Mouse (Mus musculus): ENCODE results near the gene Hsf5.

Gene Hsf5

DNA sequence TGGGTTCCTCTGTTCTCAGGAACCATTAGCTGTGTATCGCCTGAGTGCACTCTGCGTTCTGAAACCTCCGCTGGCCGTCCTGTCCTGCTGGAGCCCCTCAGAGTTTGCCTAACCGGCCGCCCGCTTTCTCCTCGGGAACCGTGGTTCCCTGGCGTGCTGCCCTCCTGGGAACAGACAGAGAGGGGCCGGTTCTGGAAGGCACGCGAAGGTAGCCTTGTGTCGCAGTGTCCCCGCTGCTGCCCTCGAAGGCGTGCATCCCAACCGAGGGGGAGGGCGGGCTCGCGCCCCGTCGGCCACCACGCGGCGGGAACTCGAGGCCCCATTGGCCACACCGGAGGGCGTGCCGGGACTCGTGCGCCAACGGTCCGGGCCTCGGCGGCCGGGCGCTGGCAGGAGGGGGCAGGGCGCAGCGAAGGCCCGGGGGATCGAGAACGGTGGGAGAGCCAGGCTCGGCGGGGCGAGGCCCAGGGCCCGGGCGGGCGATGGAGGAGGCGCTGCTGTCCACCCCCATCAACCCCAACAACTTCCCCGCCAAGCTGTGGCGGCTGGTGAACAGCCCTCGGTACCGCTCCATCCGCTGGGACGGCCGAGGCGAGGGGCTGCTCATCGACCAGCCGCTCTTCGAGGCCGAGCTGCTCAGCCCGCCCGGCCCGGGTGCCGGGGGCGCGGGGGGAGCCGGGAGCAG is at the start of gene Hsf5:
TSS of gene Hsf5 (plus strand) at position 375 of the 685 bp plus-strand sequence.
- DNase-seq = no peak

DNA sequence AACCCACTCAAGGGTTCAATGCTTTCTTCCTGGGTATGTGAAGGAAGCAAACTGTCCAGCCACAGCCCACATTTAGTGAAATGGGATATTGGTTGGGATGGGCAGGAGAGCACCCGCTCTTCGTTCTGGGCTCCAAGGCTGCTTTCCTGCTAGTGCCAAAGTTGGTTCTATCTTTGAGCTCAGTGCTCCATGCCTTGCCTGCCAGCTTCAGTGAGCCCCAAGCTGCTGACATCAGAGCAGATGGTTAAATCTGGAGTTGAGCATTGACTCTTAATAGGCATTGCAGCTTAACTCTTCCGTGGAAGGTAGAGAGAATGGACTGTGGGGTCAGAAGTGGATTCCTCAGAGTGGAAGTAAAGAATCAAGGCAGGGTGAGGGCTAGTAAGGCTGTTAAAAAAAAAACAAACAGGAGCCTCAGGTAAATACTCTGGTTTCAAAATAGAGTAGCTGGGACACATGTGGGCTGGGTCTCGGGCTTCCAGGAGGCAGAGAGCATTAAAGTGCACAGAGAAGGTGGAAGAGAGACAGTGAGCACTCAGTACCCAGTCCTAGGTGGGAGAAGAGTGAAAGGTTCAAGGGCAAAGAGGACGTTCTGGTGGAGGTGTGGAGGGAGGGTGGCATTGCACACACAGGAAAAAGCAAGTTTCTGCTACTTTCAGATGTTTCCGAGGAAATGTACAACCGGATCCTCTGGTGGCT is 48.6 kb upstream of the Hsf5 start, which contains the start of gene Sept4:
TSS of gene Sept4 (plus strand) at position 649 of the 699 bp plus-strand sequence.
- DNase-seq = no peak

DNA sequence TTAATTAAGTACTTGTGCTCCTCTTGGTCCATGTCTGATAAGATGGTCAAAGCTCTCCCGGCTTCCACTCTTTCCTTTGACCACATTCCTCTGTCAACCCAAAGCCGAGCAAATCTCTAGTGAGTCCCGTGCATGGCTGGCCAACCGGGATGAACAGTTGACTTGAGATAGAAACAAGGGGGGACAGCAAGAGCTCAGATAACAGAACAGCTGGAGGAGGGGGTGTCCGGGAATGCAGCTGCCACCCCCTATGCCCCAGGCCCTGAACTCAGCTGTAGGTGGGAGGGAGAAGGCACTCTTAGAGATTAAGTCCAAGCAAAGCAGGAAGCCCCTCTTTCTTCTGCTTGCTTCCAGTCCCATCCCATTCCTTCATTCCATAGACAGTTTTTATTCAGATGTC is 46.2 kb upstream of the Hsf5 start:
- DNase-seq = no peak

DNA sequence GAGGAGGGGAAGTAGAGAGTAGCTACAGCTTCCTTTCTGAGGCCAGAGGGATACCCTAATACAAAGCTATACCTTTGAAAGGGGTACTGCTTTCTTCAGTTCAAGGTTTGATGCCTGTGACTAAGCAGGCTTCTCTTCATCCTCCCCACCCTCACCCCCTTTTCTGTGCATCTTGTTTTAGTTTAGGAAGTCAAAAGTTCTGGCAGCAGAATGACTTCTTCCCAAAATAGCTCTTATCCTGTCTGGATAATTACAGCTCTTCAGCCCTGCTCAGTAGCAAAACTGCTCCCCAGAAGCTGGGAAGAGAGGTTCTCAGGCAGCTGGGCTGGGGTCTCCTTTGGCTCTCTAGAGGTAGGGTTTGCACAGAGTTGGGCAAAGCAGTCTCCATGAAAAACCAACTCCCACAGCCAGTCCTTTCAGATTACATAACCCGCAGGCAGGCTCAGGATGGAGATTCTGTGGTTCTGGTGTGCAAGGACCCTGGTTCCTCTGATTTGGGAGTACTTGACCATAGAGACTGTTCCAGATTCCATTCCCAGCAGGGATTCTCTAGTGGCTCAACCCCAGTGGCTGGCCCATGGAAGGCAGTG is 45.5 kb upstream of the Hsf5 start:
- DNase-seq = no peak

DNA sequence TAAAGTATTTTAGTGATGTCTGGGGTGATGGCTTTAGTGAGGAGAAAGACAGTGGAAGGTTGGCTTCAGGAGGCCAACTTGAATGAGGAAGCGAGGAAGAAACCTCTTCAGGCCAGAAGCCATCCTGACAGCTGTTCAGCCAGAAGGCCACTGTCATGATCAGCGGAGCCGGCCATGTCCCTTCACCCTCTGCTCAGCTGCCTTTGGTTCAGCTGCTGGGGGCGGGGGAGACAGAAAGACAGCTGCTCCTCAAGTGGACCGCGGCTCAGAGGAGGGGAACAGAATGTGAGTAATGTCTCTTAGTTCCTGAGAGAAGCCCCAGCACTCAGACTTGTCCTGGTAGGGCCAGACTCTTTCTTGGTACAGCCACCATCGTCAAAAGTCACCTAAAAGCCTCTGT is 43.2 kb upstream of the Hsf5 start:
- no peak for DNase-seq

DNA sequence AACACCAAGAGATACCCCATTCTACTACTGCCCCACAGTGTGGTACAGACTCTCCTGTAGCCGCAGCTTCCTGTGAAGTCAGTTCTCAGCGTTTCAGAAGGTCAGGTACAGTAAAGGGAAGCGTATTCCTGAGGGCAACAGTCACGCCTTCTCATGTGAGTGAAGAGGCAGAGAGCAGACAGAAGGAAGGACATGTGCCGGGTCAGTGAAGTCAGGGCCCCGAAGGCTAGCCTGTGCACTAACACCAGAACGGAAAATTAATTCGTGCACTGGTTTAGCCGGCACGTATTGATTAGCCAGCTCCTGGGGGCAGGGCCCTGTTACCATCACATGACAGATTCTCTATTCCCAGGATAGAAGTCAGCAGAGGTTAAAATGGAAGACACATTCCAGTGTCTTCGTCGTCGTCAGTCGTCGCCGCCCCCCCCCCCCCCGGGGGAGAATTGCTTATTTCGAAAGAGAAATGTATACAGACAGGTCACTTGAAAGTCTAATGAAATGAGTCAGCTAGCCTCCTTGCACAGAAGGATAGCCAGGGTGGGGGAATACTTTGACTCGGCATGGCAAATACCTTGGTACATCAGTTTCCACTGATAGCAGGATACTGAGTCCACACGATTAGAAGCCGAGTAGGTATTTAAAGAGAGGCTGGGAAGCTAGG is 42.3 kb upstream of the Hsf5 start:
- no peak for DNase-seq

DNA sequence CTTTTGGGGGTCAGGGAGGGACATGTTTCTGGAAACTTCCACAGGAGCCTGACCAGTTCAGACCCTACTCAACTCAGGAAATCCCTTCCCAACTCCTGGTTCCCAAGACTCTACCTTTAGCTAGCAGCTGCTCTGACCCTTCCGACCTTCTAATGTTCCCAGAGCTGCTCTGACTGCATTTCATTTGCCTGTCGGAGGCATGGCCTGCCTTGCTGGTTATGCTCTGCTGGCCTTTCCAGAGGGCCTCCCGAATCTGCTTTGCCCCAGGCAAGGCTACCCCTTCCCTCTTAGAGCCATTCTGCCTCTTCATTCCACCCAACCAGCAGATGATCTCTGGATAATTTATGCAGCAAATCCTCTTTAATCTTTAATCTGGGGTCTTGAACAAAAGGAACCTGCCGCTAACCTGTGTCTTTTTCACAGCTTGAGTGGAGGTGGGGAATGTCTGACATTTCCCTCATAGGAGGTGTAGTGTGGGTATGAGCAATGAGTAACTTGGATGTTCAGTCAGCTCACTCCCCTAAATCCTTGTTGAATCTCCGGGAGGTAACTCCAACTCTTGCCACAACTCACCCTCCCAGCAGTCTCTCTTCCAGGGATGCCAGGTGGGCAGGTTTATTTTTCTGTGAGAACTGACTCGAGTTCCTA is 39.2 kb upstream of the Hsf5 start:
- no peak for DNase-seq

DNA sequence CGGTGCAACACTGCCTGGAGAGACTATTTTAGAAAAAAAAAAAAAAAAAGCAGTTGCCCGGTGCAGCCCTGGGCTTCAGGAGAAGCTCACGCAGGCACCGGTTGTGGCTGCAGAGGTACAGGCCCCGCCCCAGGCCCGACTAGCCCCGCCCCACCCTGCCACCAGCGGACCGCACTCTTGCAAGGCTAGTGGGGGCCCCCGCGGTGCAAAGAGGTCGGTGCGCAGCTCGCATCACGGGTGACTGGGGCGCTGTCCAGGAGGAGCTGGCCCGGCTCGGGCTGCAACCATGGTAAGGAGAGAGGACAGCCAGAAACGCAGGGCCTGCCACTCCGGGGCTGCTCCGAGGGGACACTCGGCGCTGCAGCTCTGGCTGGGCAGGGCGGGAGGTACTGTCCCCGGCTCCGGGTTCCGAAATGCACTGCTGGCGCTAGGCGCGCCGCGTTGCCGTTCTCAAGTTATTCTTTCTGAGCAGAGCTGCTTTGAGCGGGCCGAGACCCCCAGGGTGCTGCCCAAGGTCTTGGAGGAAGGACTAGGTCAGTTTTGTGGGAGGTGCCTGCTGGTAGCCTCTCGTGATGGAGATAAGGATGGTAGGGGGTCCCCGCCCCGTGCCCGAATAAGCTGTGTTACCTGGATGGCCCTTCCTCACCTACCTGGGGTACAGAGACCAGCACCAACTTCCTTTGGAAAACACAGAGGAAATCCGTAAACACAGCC is 38.6 kb upstream of the Hsf5 start:
- peak; percentile 49 for DNase-seq

DNA sequence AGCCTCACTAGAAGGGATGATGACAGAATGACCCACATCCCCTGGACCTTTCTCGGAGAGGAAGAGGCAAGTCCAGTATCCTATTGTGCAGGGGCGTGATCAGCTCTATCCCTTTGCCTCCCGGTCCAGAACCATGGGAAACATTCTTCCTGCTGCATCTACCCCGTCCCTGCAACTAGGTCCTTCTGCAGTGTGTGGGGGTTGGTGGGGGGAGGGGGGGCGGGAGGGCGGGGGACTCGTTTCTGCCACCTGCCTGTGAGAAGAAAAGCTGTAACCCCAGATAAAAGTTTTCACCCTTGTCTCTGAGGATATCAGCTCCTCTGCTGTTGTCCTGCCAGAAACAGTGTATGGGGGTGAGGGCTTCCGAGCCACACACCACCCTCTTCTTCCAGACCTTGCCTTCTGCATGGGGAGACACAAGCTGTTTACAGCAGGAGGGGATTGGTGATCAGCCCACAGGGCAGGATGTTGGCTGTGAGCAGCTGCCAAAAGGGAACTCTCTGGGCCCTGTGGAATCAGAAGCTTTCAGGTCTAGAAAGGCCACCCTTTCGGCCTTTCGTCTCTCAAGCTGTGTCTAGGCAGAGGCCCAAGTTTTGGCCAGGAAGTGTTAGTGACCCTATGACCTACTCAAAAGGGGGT is 37.9 kb upstream of the Hsf5 start:
- DNase-seq = no peak

DNA sequence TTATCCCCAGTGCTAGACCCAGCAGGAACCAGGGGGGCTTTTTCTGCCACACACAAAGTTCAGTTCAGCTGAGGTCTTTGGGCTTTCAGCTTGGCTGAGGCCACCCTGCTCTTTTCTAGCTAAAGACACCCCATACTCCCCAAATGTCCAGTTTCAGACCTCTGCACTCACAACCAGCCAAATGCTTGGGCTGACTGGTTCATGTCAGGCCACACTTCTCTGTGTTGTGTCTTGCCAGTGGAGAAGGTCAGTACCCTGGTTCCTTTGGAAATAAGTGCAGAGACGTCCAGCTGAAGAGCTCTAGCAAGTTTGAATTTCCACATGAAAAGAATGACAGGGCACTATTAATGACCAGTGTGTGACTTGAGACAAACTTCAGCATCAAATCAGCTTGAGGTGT is 37.3 kb upstream of the Hsf5 start:
- no peak for DNase-seq

DNA sequence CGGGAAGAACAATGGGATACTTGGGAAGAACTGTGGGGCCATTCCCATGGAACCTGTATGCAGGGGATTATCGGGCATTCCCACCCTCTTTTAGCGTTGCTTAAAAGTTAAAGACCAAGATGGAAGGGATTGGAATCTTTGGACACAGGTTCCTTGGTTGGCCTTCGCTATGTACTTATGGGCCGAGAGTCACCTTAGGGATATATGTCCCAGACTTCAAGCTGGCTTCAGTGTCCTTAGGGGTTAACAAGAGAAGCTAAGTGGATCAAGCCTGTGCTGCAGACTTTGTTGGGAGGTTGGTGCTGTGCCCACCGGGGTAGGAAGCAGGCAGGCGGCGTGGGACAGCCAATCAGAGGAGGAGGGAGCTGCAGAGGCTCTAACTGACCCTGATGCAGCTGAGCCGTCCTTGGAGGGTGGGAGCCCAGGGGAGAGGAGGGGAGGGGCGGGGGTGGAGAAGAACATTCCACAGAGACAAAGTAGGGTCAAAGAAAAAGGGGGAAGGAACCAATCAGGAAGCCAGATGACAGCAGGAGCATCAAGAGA is 36.4 kb upstream of the Hsf5 start:
- no peak for DNase-seq

DNA sequence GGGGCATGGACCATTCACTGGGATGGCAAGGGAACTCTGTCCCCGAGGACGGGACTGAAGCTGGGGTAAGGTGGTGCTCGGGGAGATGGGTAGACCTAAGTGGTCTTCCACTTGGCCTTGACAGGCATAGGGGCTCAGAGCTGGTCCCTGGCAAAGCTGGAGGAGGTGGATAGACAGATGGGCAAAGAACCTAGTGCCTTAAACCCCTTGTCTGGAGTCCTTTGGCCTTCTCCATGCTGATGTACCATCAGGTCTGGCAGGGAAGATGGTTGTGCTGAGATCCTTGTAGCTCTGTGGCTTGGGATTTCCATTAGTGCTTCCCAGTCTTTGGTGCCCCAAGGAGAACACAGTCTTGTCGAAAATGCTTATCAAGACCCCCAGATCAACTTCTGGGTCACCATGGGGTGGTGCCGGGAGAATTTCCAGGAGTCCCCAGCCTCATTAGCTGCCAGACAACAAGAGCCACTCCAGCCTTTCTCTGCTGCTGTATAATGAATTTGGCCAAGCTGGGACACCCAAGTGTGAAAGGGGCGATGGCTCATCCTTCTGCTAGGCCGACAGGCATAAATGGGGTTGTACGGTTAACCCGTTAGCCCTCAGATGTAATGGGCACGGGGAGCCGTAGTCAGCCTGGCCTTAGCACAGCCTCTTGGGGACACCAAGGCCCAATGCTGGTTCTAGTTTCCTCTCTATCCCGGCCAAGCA is 35.7 kb upstream of the Hsf5 start:
- DNase-seq = no peak

DNA sequence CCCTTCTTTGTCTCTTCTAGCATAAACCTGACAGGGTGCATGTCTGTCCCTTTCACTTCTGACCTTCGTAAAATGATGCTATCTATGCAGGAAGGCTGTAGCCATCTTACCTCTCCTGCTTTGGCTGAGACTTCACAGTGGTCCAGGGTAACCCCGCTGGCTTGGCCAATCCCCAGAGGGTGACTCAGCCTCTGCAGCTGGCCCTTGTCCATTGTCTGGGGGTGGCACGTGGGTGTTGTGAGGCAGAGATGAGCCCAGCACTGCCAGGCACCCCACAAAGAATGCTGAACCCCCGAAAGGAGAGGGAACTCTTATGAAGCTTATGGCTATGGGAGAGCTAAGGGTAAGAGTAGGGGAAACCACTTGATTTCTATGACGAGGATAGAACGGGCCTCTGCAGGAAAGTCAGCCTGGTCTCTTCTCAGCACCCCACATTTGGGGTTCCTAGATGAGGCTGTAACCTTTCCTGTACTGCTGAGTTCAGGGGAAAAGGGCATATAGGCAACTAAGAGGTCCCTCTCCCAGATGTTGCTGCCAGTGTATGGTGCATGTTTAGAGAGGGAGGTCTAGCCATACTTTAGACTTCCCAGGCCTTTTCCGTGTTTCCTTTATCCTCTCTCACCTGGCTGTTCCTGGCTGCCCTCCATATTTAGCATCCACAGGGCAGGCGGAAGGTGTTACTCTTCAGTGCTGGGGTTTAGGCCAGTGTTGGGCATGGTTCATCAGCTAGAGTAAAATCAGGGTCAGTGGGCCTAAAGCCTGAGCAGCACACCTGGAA is 34.8 kb upstream of the Hsf5 start:
- DNase-seq = no peak

DNA sequence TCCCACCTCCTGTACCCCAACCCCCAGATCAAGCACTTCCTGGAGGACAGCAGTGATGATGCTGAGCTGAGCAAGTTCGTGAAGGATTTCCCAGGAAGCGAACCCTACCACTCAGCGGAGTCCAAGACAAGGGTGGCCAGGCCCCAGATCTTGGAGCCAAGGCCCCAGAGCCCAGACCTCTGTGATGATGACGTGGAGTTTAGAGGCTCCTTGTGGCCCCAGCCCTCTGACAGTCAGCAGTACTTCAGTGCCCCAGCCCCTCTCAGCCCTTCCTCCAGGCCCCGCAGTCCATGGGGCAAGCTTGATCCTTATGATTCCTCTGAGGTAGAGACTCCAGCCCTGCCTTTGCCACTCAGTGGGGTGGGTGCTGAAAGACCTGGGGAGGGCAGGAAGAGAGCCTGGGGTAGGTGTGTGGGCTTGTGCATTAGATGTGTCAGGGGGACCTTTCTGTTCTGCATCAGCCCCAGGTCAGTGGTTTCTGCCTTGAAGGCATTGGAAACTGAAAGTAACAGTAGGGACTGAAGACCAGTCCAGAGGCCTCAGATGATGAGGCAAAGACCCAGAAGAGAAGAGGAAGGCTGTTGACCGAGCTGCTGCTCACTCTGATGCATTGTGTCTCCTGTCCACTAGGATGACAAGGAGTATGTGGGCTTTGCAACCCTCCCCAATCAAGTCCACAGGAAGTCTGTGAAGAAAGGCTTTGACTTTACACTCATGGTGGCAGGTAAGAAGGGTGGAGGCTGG is 33.5 kb upstream of the Hsf5 start:
- DNase-seq = no peak

DNA sequence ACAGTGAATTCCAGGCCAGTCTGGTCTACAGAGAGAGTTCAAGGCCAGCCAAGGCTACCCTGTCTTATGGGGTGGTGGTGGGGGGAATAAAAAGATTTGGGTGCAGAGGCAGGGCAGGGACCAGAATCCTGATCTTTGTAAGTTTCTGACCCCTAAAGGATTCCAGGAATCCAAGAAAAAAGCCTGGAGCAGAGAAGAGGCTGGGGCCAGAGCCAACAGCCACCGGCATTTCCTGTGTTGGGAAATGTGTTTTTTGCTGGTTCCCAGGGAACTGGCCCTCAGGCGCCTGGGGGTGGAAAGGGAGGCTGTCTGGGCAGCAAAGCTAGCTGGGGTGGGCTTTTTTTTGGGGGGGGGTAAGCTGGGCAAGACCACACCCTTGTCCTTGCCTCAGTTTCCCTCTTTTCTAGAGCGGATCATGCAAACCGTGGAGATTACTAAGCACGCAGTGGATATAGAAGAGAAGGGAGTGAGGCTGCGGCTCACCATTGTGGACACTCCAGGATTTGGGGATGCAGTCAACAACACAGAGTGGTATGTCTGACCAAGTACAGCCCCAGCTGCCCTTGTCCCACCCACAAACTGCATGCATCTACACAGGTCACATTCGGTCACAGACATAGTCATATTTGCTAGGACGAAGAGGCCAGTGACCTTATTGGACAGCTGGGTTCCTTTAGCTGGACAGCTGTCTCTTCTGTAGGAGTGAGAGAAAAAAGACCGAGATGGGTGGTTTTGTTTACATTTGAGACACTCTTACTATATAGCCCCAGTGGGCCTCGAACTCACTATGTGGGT is 32.1 kb upstream of the Hsf5 start:
- no peak for DNase-seq

DNA sequence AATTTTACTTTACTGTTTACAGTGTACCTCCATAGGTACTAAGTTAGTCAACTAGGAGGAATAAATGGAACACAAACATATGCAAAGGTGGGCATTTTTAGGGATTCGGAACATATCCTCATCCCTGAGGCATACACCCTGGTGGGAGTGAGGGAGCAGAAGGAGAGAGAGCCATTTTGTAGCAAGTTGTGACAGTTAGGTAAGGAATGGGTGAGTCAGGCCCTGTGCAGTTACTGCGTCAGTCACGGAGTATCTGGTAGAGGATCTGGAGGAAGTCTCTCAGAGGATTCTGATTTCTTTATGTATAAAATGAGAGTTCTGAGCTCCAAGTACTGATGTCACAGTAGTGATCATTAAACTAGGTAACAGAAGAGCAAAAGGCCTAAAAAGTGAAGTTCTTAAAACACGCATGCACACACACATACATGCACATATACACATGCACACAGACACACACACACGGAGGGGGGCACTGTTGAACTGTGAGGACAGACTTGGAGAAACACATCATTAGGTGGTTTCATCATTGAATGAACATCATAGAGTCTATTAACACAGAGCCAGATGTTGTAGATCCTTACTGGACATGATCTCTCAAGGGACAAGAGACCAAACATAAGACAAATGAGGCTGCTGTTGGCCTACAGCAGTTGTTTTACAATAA is 29.6 kb upstream of the Hsf5 start:
- DNase-seq = no peak

DNA sequence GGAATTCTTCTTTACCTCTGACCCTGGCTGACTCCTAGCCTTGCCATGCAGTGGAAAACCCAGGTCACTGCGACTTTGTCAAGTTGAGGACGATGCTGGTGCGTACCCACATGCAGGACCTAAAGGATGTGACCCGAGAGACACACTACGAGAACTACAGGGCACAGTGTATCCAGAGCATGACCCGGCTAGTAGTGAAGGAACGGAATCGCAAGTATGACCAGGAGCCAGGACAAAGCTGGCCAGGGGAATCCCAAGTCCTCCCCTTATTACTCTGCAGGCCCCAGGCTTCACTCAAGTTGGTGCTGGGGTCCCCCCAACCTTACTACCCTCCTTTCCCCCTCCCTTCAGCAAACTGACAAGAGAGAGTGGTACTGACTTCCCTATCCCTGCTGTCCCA is 27.4 kb upstream of the Hsf5 start:
- DNase-seq = no peak
